Mouse (Mus musculus) forebrain, embryonic 13.5 days (tissue): ENCODE measurements around the gene Tnfaip3. TPM values are rescaled to one million over a fixed set of nuclear protein-coding genes. Genes with fewer than 3 reads are reported as not detected.

Source experiments
- ATAC-seq: fragments of 200-750 bp; cut with Nextera tagmentation; 2 replicates; pipeline ENCODE4 v1.8.0; 2017
- H3K27ac ChIP-seq: fragments of 300-500 bp; sonication (generic); 2 replicates; pipeline ENCODE4 v1.5.1; 2015; ENCODE audit warnings: inconsistent platforms, mild to moderate bottlenecking, moderate library complexity
- H3K27me3 ChIP-seq: fragments of 300-500 bp; sonication (generic); 2 replicates; pipeline ENCODE4 v1.6.1; 2015; ENCODE audit warnings: mild to moderate bottlenecking, inconsistent platforms
- H3K36me3 ChIP-seq: fragments of 300-500 bp; sonication (generic); 2 replicates; pipeline ENCODE4 v1.6.1; 2015; ENCODE audit warnings: mild to moderate bottlenecking, inconsistent platforms; ENCODE audit not compliant: poor library complexity, severe bottlenecking
- H3K4me1 ChIP-seq: fragments of 300-500 bp; sonication (generic); 2 replicates; pipeline ENCODE4 v1.6.1; 2015; ENCODE audit warnings: inconsistent platforms
- H3K4me2 ChIP-seq: fragments of 300-500 bp; sonication (generic); 2 replicates; pipeline ENCODE4 v1.6.1; 2015; ENCODE audit warnings: inconsistent platforms, mild to moderate bottlenecking, moderate library complexity
- H3K4me3 ChIP-seq: fragments of 300-500 bp; sonication (generic); 2 replicates; pipeline ENCODE4 v1.5.1; 2015; ENCODE audit warnings: mild to moderate bottlenecking, inconsistent platforms
- H3K9ac ChIP-seq: fragments of 300-500 bp; sonication (generic); 2 replicates; pipeline ENCODE4 v1.6.1; 2015; ENCODE audit warnings: mild to moderate bottlenecking, inconsistent platforms
- H3K9me3 ChIP-seq: fragments of 300-500 bp; sonication (generic); replicated peaks from 2 replicates; pipeline ENCODE4 v1.6.1; 2016; ENCODE audit warnings: inconsistent platforms
- WGBS: fragments of 180-500 bp; shearing (Covaris S2); methylation state at CpG from one replicate; pipeline ENCODE4 v1.1.7; 2015; 5-methylcytosine and 5-hydroxymethylcytosine counted together
- polyA plus RNA-seq: library from polyadenylated mRNA; unstranded; fragments of >200 nt; fragmentation: Nextera tagmentation; extraction: Ambion mirVana; gene quantifications from 2 replicates; pipeline ENCODE4 v1.2.1, GENCODE M21; 2015

The Tnfaip3 gene
- polyA plus RNA-seq, 1 experiment from 2014 or later = 1.3 TPM

GRCm38 (mm10) chr10:19011832-19012440, 3.5 kb downstream of the Tnfaip3 start:
- peaks cover 11% of the 10 kb centered on the region; the same call in 1 of the 2 replicates for H3K4me1 ChIP-seq
- no peaks in the 10 kb centered on the region for H3K36me3 ChIP-seq
- 81% methylated on average over 7 of the region's 7 CpGs for WGBS
- H3K4me2 ChIP-seq = no peak overlapping the region
- 0 out of 2 replicates have a peak, but pooled peaks cover 6% of the 10 kb centered on the region for H3K27me3 ChIP-seq
- H3K4me3 ChIP-seq = no peak overlapping the region
- no peaks in the 10 kb centered on the region for H3K9me3 ChIP-seq
- ATAC-seq = no peak
- no peak overlapping the region for H3K27ac ChIP-seq
- no peak overlapping the region for H3K9ac ChIP-seq

- H3K4me2 ChIP-seq = no peak overlapping the region
- no peaks in the 10 kb centered on the region for H3K27me3 ChIP-seq
- peaks cover 7% of the 10 kb centered on the region; the same call in 1 of the 2 replicates for H3K4me1 ChIP-seq
- ATAC-seq = no peak
- H3K27ac ChIP-seq = no peak overlapping the region
- H3K4me3 ChIP-seq = no peak overlapping the region
- no peaks in the 10 kb centered on the region for H3K9me3 ChIP-seq
- H3K36me3 ChIP-seq = no peaks in the 10 kb centered on the region
- WGBS = 91% methylated on average over 8 of the region's 8 CpGs
- H3K9ac ChIP-seq = no peak overlapping the region
Measured at GRCm38 (mm10) chr10:19010414-19010813, 5.0 kb downstream of the Tnfaip3 start.

GRCm38 (mm10) chr10:19009186-19009672, 6.2 kb downstream of the Tnfaip3 start:
- no peak for ATAC-seq
- Histone ChIP-seq H3K4me2 (no peak overlapping the region), H3K27me3 (no peaks in the 10 kb centered on the region), H3K9ac (no peak overlapping the region), H3K4me3 (no peak overlapping the region), H3K36me3 (peaks cover 6% of the 10 kb centered on the region; the same call in 1 of the 2 replicates), H3K27ac (no peak overlapping the region), H3K9me3 (no peaks in the 10 kb centered on the region), H3K4me1 (peaks cover 2% of the 10 kb centered on the region; the same call in 1 of the 2 replicates)
- WGBS = 82% methylated on average over 8 of the region's 8 CpGs

GRCm38 (mm10) chr10:19008607-19008940, 6.9 kb downstream of the Tnfaip3 start:
- Histone ChIP-seq H3K4me3 (no peak overlapping the region), H3K4me1 (no peaks in the 10 kb centered on the region), H3K4me2 (no peak overlapping the region), H3K27ac (no peak overlapping the region), H3K27me3 (no peaks in the 10 kb centered on the region), H3K36me3 (peaks cover 12% of the 10 kb centered on the region; the same call in 1 of the 2 replicates), H3K9me3 (no peaks in the 10 kb centered on the region), H3K9ac (no peak overlapping the region)
- no peak for ATAC-seq
- WGBS = 94% methylated on average over 4 of the region's 4 CpGs

- WGBS = 81% methylated on average over 8 of the region's 8 CpGs
- H3K9ac ChIP-seq = no peak overlapping the region
- no peaks in the 10 kb centered on the region for H3K27me3 ChIP-seq
- H3K36me3 ChIP-seq = peaks cover 12% of the 10 kb centered on the region; the same call in 1 of the 2 replicates
- no peak overlapping the region for H3K27ac ChIP-seq
- no peaks in the 10 kb centered on the region for H3K9me3 ChIP-seq
- no peak overlapping the region for H3K4me3 ChIP-seq
- ATAC-seq = no peak
- no peak overlapping the region for H3K4me2 ChIP-seq
- H3K4me1 ChIP-seq = no peaks in the 10 kb centered on the region
Measured at GRCm38 (mm10) chr10:19007897-19008606, 7.4 kb downstream of the Tnfaip3 start.

GRCm38 (mm10) chr10:19002091-19002785, 13.2 kb downstream of the Tnfaip3 start:
- Histone ChIP-seq H3K4me1 (no peaks in the 10 kb centered on the region), H3K4me3 (no peak overlapping the region), H3K36me3 (peaks cover 18% of the 10 kb centered on the region; the same call in 1 of the 2 replicates), H3K27me3 (no peaks in the 10 kb centered on the region), H3K4me2 (no peak overlapping the region), H3K9ac (no peak overlapping the region), H3K9me3 (0 out of 2 replicates have a peak, but pooled peaks cover 2% of the 10 kb centered on the region), H3K27ac (no peak overlapping the region)
- 92% methylated on average over 12 of the region's 12 CpGs for WGBS
- no peak for ATAC-seq

- Histone ChIP-seq H3K4me2 (no peak overlapping the region), H3K27ac (no peak overlapping the region)
- WGBS = 86% methylated on average over 2 of the region's 2 CpGs
Measured at GRCm38 (mm10) chr10:18999427-18999826, 16.0 kb downstream of the Tnfaip3 start.

GRCm38 (mm10) chr10:18996331-18996730, 19.1 kb downstream of the Tnfaip3 start:
- H3K4me2 ChIP-seq = no peak overlapping the region
- ATAC-seq = no peak
- no peak overlapping the region for H3K4me3 ChIP-seq
- H3K36me3 ChIP-seq = no peaks in the 10 kb centered on the region
- no peak overlapping the region for H3K27ac ChIP-seq
- no peaks in the 10 kb centered on the region for H3K4me1 ChIP-seq
- H3K27me3 ChIP-seq = no peaks in the 10 kb centered on the region
- 0 out of 2 replicates have a peak, but pooled peaks cover 2% of the 10 kb centered on the region for H3K9me3 ChIP-seq
- no peak overlapping the region for H3K9ac ChIP-seq

More at GRCm38 (mm10) chr10:18999427-18999826, 16.0 kb downstream of the Tnfaip3 start:
- Histone ChIP-seq H3K4me3 (no peak overlapping the region), H3K4me1 (no peaks in the 10 kb centered on the region), H3K36me3 (peaks cover 13% of the 10 kb centered on the region; the same call in 1 of the 2 replicates), H3K27me3 (no peaks in the 10 kb centered on the region), H3K9me3 (0 out of 2 replicates have a peak, but pooled peaks cover 2% of the 10 kb centered on the region), H3K9ac (no peak overlapping the region)
- no peak for ATAC-seq

- Histone ChIP-seq H3K4me2 (no peak overlapping the region), H3K36me3 (no peaks in the 10 kb centered on the region), H3K4me3 (no peak overlapping the region), H3K9me3 (0 out of 2 replicates have a peak, but pooled peaks cover 2% of the 10 kb centered on the region), H3K27ac (no peak overlapping the region), H3K9ac (no peak overlapping the region), H3K27me3 (no peaks in the 10 kb centered on the region), H3K4me1 (no peaks in the 10 kb centered on the region)
- 92% methylated on average over 12 of the region's 12 CpGs for WGBS
- no peak for ATAC-seq
Measured at GRCm38 (mm10) chr10:18995465-18996261, 19.8 kb downstream of the Tnfaip3 start.

- Histone ChIP-seq H3K9ac (no peak overlapping the region), H3K27me3 (no peaks in the 10 kb centered on the region), H3K9me3 (no peaks in the 10 kb centered on the region), H3K27ac (no peak overlapping the region), H3K4me2 (no peak overlapping the region), H3K4me3 (no peak overlapping the region), H3K4me1 (no peaks in the 10 kb centered on the region), H3K36me3 (no peaks in the 10 kb centered on the region)
- WGBS = 84% methylated on average over 4 of the region's 4 CpGs
- no peak for ATAC-seq
Measured at GRCm38 (mm10) chr10:18992971-18993370, 22.5 kb downstream of the Tnfaip3 start.

GRCm38 (mm10) chr10:18991057-18991456, 24.4 kb downstream of the Tnfaip3 start:
- WGBS = 91% methylated on average over 4 of the region's 4 CpGs

More at GRCm38 (mm10) chr10:18991057-18991456, 24.4 kb downstream of the Tnfaip3 start:
- no peak for ATAC-seq
- Histone ChIP-seq H3K4me1 (no peaks in the 10 kb centered on the region), H3K9ac (no peak overlapping the region), H3K36me3 (no peaks in the 10 kb centered on the region), H3K27ac (no peak overlapping the region), H3K4me2 (no peak overlapping the region), H3K4me3 (no peak overlapping the region), H3K27me3 (no peaks in the 10 kb centered on the region), H3K9me3 (no peaks in the 10 kb centered on the region)
